Comparison of ENCODE assay signal across 22 mouse cellular contexts in genomic region chr4:31993386-31993785, GRCm38 (mm10). TPM values are rescaled to one million over a fixed set of nuclear protein-coding genes. Genes with fewer than 3 reads are reported as not detected.
DNase-seq lines count a peak whose midpoint lies in the region; ATAC-seq lines count a peak whose summit lies in the region.
"Had no signal": no experiment of that assay in that cellular context is flagged by ENCODE, and none has a peak within 500 bp of the region (broad histone marks: within the 10 kb centered on the region; RNA-seq: fewer than 3 reads in every experiment).

No protein-coding gene starts in this region.

- H3K27me3 ChIP-seq in embryonic facial prominence, embryonic 14.5 days (replicated peaks; ENCODE audit: control insufficient read depth, insufficient read depth, low read length), result no peaks in the 10 kb centered on the region
- no peaks in the 10 kb centered on the region for H3K27me3 ChIP-seq in embryonic facial prominence, embryonic 10.5 days (replicated peaks; ENCODE audit: low read depth, poor library complexity, severe bottlenecking)
- H3K27me3 ChIP-seq: embryonic facial prominence, embryonic 12.5 days; embryonic facial prominence, embryonic 15.5 days; forebrain, embryonic 13.5 days; forebrain, embryonic 15.5 days; Patski had no signal

- no peak overlapping the region for H3K27ac ChIP-seq in embryonic facial prominence, embryonic 14.5 days (replicated peaks; ENCODE audit: low read depth, low read length)
- no peak overlapping the region for H3K27ac ChIP-seq in embryonic facial prominence, embryonic 10.5 days (replicated peaks)
- H3K27ac ChIP-seq: embryonic facial prominence, embryonic 12.5 days; embryonic facial prominence, embryonic 15.5 days; forebrain, embryonic 13.5 days; forebrain, embryonic 15.5 days had no signal

- 82% methylated on average over 2 of the region's 2 CpGs for WGBS in embryonic facial prominence, embryonic 14.5 days
- WGBS in embryonic facial prominence, embryonic 10.5 days, result 94% methylated on average over 2 of the region's 2 CpGs

- H3K4me1 ChIP-seq in embryonic facial prominence, embryonic 14.5 days (ENCODE audit: control insufficient read depth, insufficient read depth, low read length), result no peaks in the 10 kb centered on the region
- H3K4me1 ChIP-seq in embryonic facial prominence, embryonic 10.5 days, result no peaks in the 10 kb centered on the region
- H3K4me1 ChIP-seq: embryonic facial prominence, embryonic 12.5 days; embryonic facial prominence, embryonic 15.5 days; forebrain, embryonic 13.5 days; forebrain, embryonic 15.5 days had no signal

- no peak overlapping the region for H3K9ac ChIP-seq in embryonic facial prominence, embryonic 14.5 days (ENCODE audit: low read depth, low read length)
- H3K9ac ChIP-seq: embryonic facial prominence, embryonic 12.5 days; embryonic facial prominence, embryonic 15.5 days; forebrain, embryonic 13.5 days; forebrain, embryonic 15.5 days; forebrain, postnatal 0 days had no signal

- H3K4me2 ChIP-seq in embryonic facial prominence, embryonic 14.5 days (ENCODE audit: low read depth, low read length), result no peak overlapping the region
- H3K4me2 ChIP-seq: embryonic facial prominence, embryonic 12.5 days; embryonic facial prominence, embryonic 15.5 days; forebrain, embryonic 13.5 days; forebrain, embryonic 15.5 days had no signal

- H3K9me3 ChIP-seq in embryonic facial prominence, embryonic 14.5 days (ENCODE audit: control insufficient read depth, low read length), result no peaks in the 10 kb centered on the region
- no peaks in the 10 kb centered on the region for H3K9me3 ChIP-seq in embryonic facial prominence, embryonic 10.5 days
- H3K9me3 ChIP-seq: embryonic facial prominence, embryonic 12.5 days; embryonic facial prominence, embryonic 15.5 days; forebrain, embryonic 13.5 days; forebrain, embryonic 15.5 days had no signal

- no peak for ATAC-seq in embryonic facial prominence, embryonic 14.5 days (ENCODE audit: low read depth)
- ATAC-seq: activated CD4-positive, CD25-positive, alpha-beta regulatory T cell, adult 4 months; forebrain, embryonic 13.5 days; forebrain, embryonic 15.5 days; forebrain, postnatal 0 days; Patski had no signal

- DNase-seq in embryonic facial prominence, embryonic 14.5 days (ENCODE audit: low spot score), result peak; percentile 13
- no peak for DNase-seq in embryonic facial prominence, embryonic 10.5 days (ENCODE audit: low spot score)
- peak; percentile 32 for DNase-seq in 416B (ENCODE audit: low read depth)
- DNase-seq in gonadal fat pad, adult 2 months (ENCODE audit: low read depth), result peak; percentile 54
- no peak for DNase-seq in cerebellum, adult 8-10 months
- DNase-seq: adrenal gland, adult 8-10 months; adrenal gland, postnatal 14 days; adrenal gland, postnatal 36 days; cerebellum, adult 11-12 months; cerebellum, adult 2 months; cerebellum, adult 9-11 months; cerebellum, postnatal 14 days; cerebellum, postnatal 36 days; embryo, embryonic 11 days; forebrain, postnatal 0 days had no signal

- no peak overlapping the region for H3K4me3 ChIP-seq in embryonic facial prominence, embryonic 14.5 days (ENCODE audit: low read depth, low read length)
- no peak overlapping the region for H3K4me3 ChIP-seq in embryonic facial prominence, embryonic 10.5 days
- H3K4me3 ChIP-seq: embryonic facial prominence, embryonic 12.5 days; embryonic facial prominence, embryonic 15.5 days; erythroblast, embryonic 14.5 days; forebrain, embryonic 13.5 days; forebrain, embryonic 15.5 days had no signal

- H3K36me3 ChIP-seq in embryonic facial prominence, embryonic 14.5 days (ENCODE audit: control insufficient read depth, insufficient read depth, low read length), result peaks cover 69% of the 10 kb centered on the region
- H3K36me3 ChIP-seq in embryonic facial prominence, embryonic 10.5 days (replicated peaks), result peaks cover 82% of the 10 kb centered on the region

RNA-seq across cellular contexts. Expression of gene Map3k7, which starts 29.5 kb away (rescaled TPM):
- 42.6 and 43.8 TPM in 2 replicates for polyA plus RNA-seq in embryonic facial prominence, embryonic 14.5 days (2014; fragmentation: Nextera tagmentation; extraction: Ambion mirVana)
- polyA plus RNA-seq in embryonic facial prominence, embryonic 10.5 days (2016; fragmentation: Nextera tagmentation; extraction: Ambion mirVana), result 44.3 and 48.8 TPM in 2 replicates
- polyA plus RNA-seq in gonadal fat pad, adult 2 months (2012; rRNA removed), result 35.8 and 37.1 TPM in 2 replicates

Comparison
In these comparisons a context has a peak if more than half of its experiments do, and no peak if none do; other contexts are left out.
1. DNase-seq: peak in embryonic facial prominence, embryonic 14.5 days (single experiment), 416B (single experiment) and gonadal fat pad, adult 2 months (single experiment); none in embryonic facial prominence, embryonic 10.5 days (single experiment) and cerebellum, adult 8-10 months (single experiment).